Mouse (Mus musculus) left cerebral cortex, adult 2 months (tissue): ENCODE measurements around the gene Rbm38. TPM values are rescaled to one million over a fixed set of nuclear protein-coding genes. Genes with fewer than 3 reads are reported as not detected.
A peak's percentile ranks its signal among the peaks of the same experiment; 100 is the strongest.

ENCODE experiments used
- DNase-seq, 2 experiments: peaks; one replicate each; pipeline ENCODE4 v3.0.0; 2021 to 2022; ENCODE audit warnings: low spot score in 2 of 2, mixed read lengths in 1 of 2; ENCODE audit errors: extremely low spot score in 1 of 2
- H3K27ac ChIP-seq: fragments of 200-600 bp; 2 replicates; pipeline ENCODE4 v1.8.1; 2022
- H3K4me3 ChIP-seq: fragments of 200-600 bp; 2 replicates; pipeline ENCODE4 v1.8.1; 2022
- CTCF ChIP-seq: fragments of 200-600 bp; IDR thresholded peaks from 2 replicates; pipeline ENCODE4 v1.8.1; 2022; ENCODE audit warnings: antibody characterized with exemption, mild to moderate bottlenecking, moderate library complexity
- intact Hi-C: fragments of 180-260 bp; cut with DNase I; formaldehyde crosslinking; loops from one replicate; pipeline ENCODE4 v1.15.1; 2025
- total RNA-seq, 2 experiments: library from RNA; stranded (reverse); gene quantifications; 2 replicates each; pipeline ENCODE4 v1.2.3; 2021

Gene Rbm38
- total RNA-seq, 2 experiments from 2014 or later, result 3.5 to 4.7 TPM

DNA sequence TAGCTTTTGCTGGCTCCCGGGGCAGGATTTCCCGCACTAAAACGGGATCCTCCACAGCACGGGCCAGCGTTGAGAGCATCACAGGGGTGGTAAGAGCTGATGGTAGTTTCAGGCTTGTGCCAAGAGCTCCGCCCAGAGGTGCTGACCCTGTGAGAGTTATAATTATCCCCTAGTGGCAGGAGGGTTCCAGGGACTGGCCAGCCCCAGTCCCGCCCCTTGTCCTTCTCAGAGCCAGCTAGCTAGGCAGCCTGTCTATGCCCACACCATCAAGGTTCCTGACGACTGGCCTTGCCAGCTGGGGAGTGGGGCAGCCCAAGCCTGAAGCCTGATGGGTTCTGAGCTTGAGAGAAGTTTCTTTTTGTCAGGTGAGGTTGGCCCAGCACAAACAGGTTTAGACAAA lies 1.7 kb upstream of the Rbm38 start:
- no peak for DNase-seq
- intact Hi-C loops, result loop anchor here (5.0 kb wide), 1 partner anchor 64 kb away; no protein-coding TSS in a partner anchor
- Histone ChIP-seq H3K27ac (no peak overlapping the region), H3K4me3 (no peak overlapping the region)
- TF ChIP-seq CTCF, result no peak

DNA sequence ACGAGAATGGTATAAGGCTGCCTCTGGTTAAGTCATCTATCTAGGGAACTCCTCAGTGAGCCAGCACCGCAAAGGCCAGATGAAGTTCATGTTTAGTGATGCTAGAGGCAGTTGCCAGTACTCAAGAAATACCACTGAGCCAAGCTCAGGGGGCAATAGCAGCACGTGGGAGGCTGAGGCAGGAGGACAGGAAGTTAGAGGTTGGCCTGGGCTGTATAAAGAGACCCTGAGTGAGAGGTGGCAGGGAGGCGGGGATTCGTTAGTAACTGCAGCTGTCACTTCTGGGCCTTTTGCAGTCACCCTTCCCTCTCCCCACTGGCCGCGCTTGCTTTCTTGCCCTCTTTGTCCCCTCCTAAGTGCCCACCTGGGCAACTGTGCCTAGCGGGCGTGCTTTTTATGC lies 976 bp upstream of the Rbm38 start:
- intact Hi-C loops, result loop anchor here (5.0 kb wide), 1 partner anchor 63 kb away; no protein-coding TSS in a partner anchor
- TF ChIP-seq CTCF, result no peak
- Histone ChIP-seq H3K27ac (no peak overlapping the region), H3K4me3 (peak overlapping the region; percentile 45)
- DNase-seq, result no peak

DNA sequence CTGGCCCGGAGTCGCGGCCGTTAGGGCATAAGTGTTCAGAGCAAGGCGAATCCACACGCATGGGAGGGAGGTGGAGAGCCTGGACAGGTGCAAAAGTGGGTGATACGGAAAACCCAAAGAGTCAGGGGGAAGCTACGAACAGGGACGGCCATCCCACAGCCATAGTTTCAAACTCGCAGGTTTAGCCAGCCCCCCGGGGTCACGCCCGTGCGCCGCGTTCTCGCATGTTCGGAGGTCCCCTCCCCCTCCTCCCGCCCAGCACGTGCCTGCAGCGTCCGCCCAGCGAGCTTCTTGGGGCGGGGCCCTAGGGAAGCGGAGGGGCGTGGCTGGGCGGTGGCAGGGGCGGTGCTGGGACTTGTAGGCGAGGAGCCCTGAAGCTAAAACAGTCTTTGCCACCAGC lies 508 bp upstream of the Rbm38 start:
- intact Hi-C loops, result loop anchor here (2.0 to 5.0 kb wide), 3 partner anchors 19 to 153 kb away; partner anchors contain the start of gene Rae1
- DNase-seq, result peak; percentile 74 to 83

DNA sequence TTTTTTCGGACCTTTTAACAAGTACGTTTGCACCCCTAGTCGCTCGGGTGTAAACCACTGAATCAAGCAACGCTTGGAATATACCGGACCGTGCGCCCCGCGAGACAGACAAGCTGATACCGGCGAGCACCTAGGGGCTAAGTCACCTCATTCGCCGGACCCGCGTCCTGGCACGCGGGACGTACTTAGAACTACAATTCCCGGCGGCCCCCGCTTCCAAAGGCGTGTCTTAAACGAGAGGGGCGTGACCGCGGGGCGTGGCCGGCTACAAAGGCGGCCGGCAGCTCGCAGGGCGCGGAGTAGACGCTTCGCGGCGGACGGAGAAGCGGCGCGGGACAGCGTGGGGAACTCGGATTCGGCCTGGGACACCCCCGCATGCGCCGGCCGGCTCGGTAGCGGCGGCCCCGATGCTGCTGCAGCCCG lies 1.3 kb downstream of the Rbm38 start:
- DNase-seq, result peak; percentile 90
- intact Hi-C loops, result loop anchor here (2.0 to 5.0 kb wide), 2 partner anchors 21 to 151 kb away; partner anchors contain the start of gene Rae1
- peak overlapping the region; percentile 78 for H3K4me3 ChIP-seq
- no peak for TF ChIP-seq CTCF
- peak overlapping the region; percentile 45 for H3K27ac ChIP-seq

More for the DNA sequence above, 508 bp upstream of the Rbm38 start:
- H3K27ac ChIP-seq, result no peak overlapping the region
- TF ChIP-seq CTCF, result no peak
- peak overlapping the region; percentile 45 for H3K4me3 ChIP-seq

DNA sequence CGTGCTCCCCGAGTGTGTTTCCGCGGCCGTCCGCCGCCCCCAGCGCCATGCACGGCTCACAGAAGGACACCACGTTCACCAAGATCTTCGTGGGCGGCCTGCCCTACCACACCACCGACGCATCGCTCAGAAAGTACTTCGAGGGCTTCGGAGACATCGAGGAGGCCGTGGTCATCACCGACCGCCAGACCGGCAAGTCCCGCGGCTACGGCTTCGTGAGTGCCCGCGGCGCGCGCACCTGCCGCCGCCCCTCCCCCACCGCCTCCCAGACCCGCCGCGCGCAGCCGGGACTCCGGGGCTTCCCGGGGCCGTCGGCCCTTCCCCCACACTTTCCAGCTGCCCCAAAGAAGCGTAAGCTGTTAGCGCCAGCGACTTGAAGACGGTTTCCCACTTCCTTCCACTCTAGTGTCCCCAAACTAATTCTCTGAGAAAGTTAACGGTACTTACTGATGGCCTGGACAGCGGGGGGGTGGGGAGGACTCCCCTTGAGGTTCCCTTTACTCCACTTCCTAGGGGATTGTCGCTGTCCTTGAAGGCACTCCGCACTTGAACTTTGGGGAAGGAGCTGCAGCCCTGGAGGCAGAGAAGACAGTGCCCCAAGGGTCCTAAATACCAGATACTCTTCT lies 1.9 kb downstream of the Rbm38 start:
- TF ChIP-seq CTCF, result no peak
- Histone ChIP-seq H3K27ac (peak overlapping the region; percentile 45), H3K4me3 (peak overlapping the region; percentile 78)
- peak in 1 of 2 experiments; percentile 27 for DNase-seq
- intact Hi-C loops, result loop anchor here (5.0 kb wide), 1 partner anchor 150 kb away; no protein-coding TSS in a partner anchor

DNA sequence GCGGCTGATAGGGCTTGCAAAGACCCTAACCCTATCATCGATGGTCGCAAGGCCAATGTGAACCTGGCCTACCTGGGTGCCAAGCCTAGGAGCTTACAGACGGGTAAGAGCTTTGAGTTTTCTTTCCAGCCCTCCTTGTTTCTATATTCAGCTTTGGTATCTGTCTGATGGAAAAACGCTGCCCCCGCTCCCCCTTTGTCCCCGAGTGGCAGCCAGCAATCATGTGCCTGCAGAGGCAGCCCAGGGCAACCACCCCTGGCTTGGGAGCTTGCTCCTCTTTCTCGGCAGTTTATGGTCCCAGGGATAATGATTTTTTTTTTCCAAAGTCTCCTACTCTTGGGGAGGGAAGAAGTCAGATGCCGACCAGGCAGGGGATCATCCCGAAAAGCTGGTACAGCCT lies 2.5 kb downstream of the Rbm38 start:
- no peak for TF ChIP-seq CTCF
- H3K4me3 ChIP-seq, result no peak overlapping the region; the same call in 1 of the 2 replicates
- DNase-seq, result no peak
- intact Hi-C loops, result loop anchor here (5.0 kb wide), 1 partner anchor 149 kb away; no protein-coding TSS in a partner anchor
- H3K27ac ChIP-seq, result no peak overlapping the region

DNA sequence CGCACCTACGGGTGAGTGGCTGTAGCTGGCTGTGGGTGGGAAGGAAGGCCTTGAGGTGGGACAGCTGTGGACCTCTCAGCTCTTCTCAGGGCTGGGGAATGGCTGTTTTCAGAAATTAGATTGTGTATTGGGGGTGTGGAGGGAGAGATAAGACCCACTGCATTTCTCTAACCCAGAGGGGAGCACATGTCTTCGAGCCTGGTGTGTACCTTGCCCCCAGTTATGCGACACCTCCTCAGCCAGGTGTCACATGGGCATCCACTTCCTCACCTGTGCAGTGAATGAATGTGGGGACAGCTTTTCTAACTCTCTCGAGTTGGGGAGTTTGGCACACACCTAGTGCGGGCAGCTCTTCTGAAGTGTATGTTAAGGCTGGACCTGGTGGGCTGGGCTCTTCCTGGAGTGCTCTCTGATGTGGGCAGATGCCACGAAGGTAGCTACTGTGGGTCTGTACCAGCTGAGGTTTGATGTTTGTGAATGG lies 3.1 kb downstream of the Rbm38 start:
- DNase-seq, result no peak
- Histone ChIP-seq H3K27ac (no peak overlapping the region), H3K4me3 (no peak overlapping the region)
- TF ChIP-seq CTCF, result no peak
- intact Hi-C loops, result loop anchor here (5.0 kb wide), 1 partner anchor 149 kb away; no protein-coding TSS in a partner anchor

DNA sequence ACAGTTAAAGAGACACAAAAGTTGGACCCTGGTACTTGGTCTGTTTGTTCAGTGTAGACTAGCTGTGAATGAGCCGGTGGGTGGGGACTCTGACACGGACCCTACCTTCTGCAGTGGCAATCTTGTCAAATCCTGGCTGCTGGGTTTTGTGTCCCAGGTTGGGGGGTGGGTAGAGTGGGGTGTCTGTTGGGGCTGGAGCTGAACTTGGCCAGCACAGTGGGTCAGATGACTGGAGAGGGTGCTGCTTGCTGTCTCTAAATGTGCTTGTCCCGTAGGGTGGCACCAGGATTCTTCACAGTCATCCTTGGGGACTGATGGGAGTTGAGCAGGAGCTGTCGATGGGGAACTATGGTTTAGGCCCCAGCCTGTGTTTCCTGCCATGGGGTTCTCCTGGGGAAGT lies 3.7 kb downstream of the Rbm38 start:
- TF ChIP-seq CTCF, result no peak
- no peak for DNase-seq
- Histone ChIP-seq H3K4me3 (no peak overlapping the region), H3K27ac (no peak overlapping the region)
- intact Hi-C loops, result loop anchor here (5.0 kb wide), 1 partner anchor 148 kb away; no protein-coding TSS in a partner anchor

DNA sequence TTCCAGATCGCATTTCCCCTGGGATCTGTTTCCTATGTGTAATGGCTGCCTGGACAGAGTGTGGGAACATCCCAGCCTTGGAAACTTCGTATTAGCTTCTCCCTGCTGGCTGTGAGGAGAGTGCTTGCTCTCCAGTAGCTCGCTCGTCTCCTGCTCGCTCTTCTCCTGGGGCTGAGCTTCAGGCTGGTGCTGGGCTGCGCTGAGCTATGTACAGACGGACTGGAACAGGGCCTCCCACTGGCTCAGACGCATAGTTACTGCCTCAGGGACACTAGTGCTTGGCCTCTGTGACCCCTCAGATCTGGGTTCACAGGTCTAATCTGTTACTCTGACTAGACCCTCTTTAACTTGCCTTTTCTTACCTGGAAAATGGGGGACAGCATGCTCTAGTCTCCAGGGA lies 4.1 kb downstream of the Rbm38 start:
- TF ChIP-seq CTCF, result no peak
- Histone ChIP-seq H3K4me3 (no peak overlapping the region), H3K27ac (no peak overlapping the region)
- DNase-seq, result no peak
- intact Hi-C loops, result loop anchor here (5.0 kb wide), 1 partner anchor 148 kb away; no protein-coding TSS in a partner anchor

DNA sequence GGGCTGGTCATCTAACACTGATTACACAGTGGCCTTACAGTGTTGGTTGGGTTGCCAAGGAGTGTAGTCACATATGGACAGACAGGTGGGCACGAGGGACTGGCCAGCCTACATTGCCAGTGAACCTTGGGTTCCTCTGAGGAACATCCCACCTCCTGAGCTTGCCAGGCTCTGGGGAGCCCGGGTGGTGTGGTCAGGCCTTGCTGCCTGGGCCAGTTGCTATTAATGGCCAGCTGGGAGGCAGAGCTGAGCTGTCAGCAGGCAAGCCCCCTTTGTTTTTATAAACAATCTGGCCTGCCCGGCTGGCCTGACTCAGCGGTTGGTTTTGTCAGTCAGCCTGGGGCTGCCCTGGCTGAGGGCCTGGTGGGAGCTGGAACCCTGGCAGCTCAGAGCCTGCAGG lies 4.6 kb downstream of the Rbm38 start:
- no peak for DNase-seq
- intact Hi-C loops, result loop anchor here (5.0 kb wide), 1 partner anchor 147 kb away; no protein-coding TSS in a partner anchor
- no peak overlapping the region for H3K27ac ChIP-seq
- TF ChIP-seq CTCF, result no peak
- H3K4me3 ChIP-seq, result no peak overlapping the region

DNA sequence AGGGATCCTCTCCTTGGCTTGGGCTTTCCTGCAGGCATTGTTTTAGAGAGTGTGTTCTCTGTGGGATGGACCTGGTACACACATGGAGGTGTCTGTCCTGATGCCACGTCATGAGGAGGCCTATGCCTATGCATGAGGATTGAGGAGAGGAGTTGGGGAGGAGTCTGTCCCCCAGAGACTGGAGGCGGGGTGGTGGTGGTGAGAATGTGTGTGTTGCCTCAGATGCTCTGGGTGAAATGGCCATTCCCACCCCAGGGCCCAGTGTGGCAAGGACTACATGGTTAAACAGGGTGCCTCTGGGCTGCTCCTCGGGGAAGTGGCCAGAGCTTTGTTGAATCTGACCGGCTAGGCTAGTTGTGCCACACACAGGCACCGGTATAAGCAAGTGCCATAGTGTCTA lies 6.0 kb downstream of the Rbm38 start:
- intact Hi-C loops, result no loop called here
- Histone ChIP-seq H3K27ac (no peak overlapping the region), H3K4me3 (no peak overlapping the region)
- no peak for TF ChIP-seq CTCF
- DNase-seq, result no peak

DNA sequence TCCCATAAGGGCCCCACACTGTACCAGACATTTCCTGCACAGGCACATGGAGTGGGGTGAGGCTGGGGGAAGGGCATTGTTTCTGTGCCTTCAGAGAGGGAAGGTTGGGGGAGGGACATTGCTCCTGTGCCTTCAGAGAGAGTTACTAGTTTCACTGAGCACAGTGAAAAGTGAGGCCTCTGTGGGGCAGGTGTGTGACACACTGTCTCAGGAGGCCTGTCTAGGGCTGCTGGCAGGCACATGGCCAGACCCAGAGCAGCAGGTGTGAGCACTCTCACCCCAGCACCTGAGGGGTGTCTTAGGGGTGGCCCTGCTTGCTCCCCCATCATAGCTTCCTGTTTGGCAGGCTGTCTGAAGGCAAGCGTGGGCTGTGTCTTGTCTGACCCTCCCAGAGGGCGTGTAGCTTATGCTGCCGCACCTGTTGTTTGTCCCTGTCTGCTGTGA lies 6.4 kb downstream of the Rbm38 start:
- no peak for TF ChIP-seq CTCF
- no peak overlapping the region for H3K4me3 ChIP-seq
- no peak overlapping the region for H3K27ac ChIP-seq
- intact Hi-C loops, result no loop called here
- DNase-seq, result no peak
